Mouse (Mus musculus): ENCODE measurements around the gene Cux1. TPM values are rescaled to one million over a fixed set of nuclear protein-coding genes. Genes with fewer than 3 reads are reported as not detected.

Gene Cux1
- polyA plus RNA-seq, 1 experiment: 39.7 TPM

- H3K4me1 ChIP-seq: peaks cover 5% of the 10 kb centered on the region; the same call in 1 of the 2 replicates
- TF ChIP-seq FLI1 (IDR thresholded peaks at IDR 0.05; ENCODE audit: low read length) (no peak), GATA1 (IDR thresholded peaks at IDR 0.05; ENCODE audit: borderline replicate concordance, low read length) (no peak)
- no peaks in the 10 kb centered on the region for H3K27me3 ChIP-seq (replicated peaks)
- peaks cover 84% of the 10 kb centered on the region for H3K36me3 ChIP-seq (replicated peaks; ENCODE audit: low read length)
- H3K9me3 ChIP-seq: no peaks in the 10 kb centered on the region
- H3K4me3 ChIP-seq (replicated peaks): no peak overlapping the region
Measured at GRCm38 (mm10) chr5:136354729-136355128, 212.6 kb downstream of the Cux1 start.

GRCm38 (mm10) chr5:136353114-136353513 lies 214.2 kb downstream of the Cux1 start:
- no peaks in the 10 kb centered on the region for H3K27me3 ChIP-seq (replicated peaks)
- H3K4me1 ChIP-seq: peaks cover 5% of the 10 kb centered on the region; the same call in 1 of the 2 replicates
- peaks cover 79% of the 10 kb centered on the region for H3K36me3 ChIP-seq (replicated peaks; ENCODE audit: low read length)
- no peak overlapping the region for H3K4me3 ChIP-seq (replicated peaks)
- H3K9me3 ChIP-seq: no peaks in the 10 kb centered on the region
- TF ChIP-seq FLI1 (IDR thresholded peaks at IDR 0.05; ENCODE audit: low read length): no peak
- TF ChIP-seq GATA1 (IDR thresholded peaks at IDR 0.05; ENCODE audit: borderline replicate concordance, low read length): no peak

GRCm38 (mm10) chr5:136343156-136343890 lies 224.0 kb downstream of the Cux1 start:
- Histone ChIP-seq H3K9me3 (no peaks in the 10 kb centered on the region), H3K4me1 (peaks cover 13% of the 10 kb centered on the region), H3K36me3 (replicated peaks; ENCODE audit: low read length) (peaks cover 72% of the 10 kb centered on the region), H3K4me3 (replicated peaks) (no peak overlapping the region), H3K27me3 (replicated peaks) (no peaks in the 10 kb centered on the region)
- no peak for TF ChIP-seq FLI1 (IDR thresholded peaks at IDR 0.05; ENCODE audit: low read length)
- TF ChIP-seq GATA1 (IDR thresholded peaks at IDR 0.05; ENCODE audit: borderline replicate concordance, low read length): no peak

GRCm38 (mm10) chr5:136336798-136337527 lies 230.3 kb downstream of the Cux1 start:
- peaks cover 87% of the 10 kb centered on the region for H3K36me3 ChIP-seq (replicated peaks; ENCODE audit: low read length)
- TF ChIP-seq GATA1 (IDR thresholded peaks at IDR 0.05; ENCODE audit: borderline replicate concordance, low read length) (no peak), FLI1 (IDR thresholded peaks at IDR 0.05; ENCODE audit: low read length) (no peak)
- H3K27me3 ChIP-seq (replicated peaks): no peaks in the 10 kb centered on the region
- H3K9me3 ChIP-seq: no peaks in the 10 kb centered on the region
- peaks cover 47% of the 10 kb centered on the region for H3K4me1 ChIP-seq
- H3K4me3 ChIP-seq (replicated peaks): no peak overlapping the region

- Histone ChIP-seq H3K4me3 (replicated peaks) (no peak overlapping the region), H3K9me3 (no peaks in the 10 kb centered on the region), H3K27me3 (replicated peaks) (no peaks in the 10 kb centered on the region), H3K4me1 (peaks cover 42% of the 10 kb centered on the region), H3K36me3 (replicated peaks; ENCODE audit: low read length) (peaks cover 90% of the 10 kb centered on the region)
- TF ChIP-seq FLI1 (IDR thresholded peaks at IDR 0.05; ENCODE audit: low read length) (no peak), GATA1 (IDR thresholded peaks at IDR 0.05; ENCODE audit: borderline replicate concordance, low read length) (no peak)
Measured at GRCm38 (mm10) chr5:136335681-136336080, 231.6 kb downstream of the Cux1 start.

GRCm38 (mm10) chr5:136334780-136335179 lies 232.5 kb downstream of the Cux1 start:
- no peaks in the 10 kb centered on the region for H3K9me3 ChIP-seq
- peaks cover 93% of the 10 kb centered on the region for H3K36me3 ChIP-seq (replicated peaks; ENCODE audit: low read length)

GRCm38 (mm10) chr5:136334051-136334450 lies 233.2 kb downstream of the Cux1 start:
- TF ChIP-seq GATA1 (IDR thresholded peaks at IDR 0.05; ENCODE audit: borderline replicate concordance, low read length): no peak
- no peak for TF ChIP-seq FLI1 (IDR thresholded peaks at IDR 0.05; ENCODE audit: low read length)
- Histone ChIP-seq H3K36me3 (replicated peaks; ENCODE audit: low read length) (peaks cover 90% of the 10 kb centered on the region), H3K9me3 (no peaks in the 10 kb centered on the region), H3K4me1 (peaks cover 42% of the 10 kb centered on the region), H3K4me3 (replicated peaks) (no peak overlapping the region), H3K27me3 (replicated peaks) (no peaks in the 10 kb centered on the region)

More at GRCm38 (mm10) chr5:136334780-136335179, 232.5 kb downstream of the Cux1 start:
- H3K4me3 ChIP-seq (replicated peaks): no peak overlapping the region
- TF ChIP-seq FLI1 (IDR thresholded peaks at IDR 0.05; ENCODE audit: low read length) (no peak), GATA1 (IDR thresholded peaks at IDR 0.05; ENCODE audit: borderline replicate concordance, low read length) (no peak)
- H3K4me1 ChIP-seq: peaks cover 42% of the 10 kb centered on the region
- no peaks in the 10 kb centered on the region for H3K27me3 ChIP-seq (replicated peaks)

GRCm38 (mm10) chr5:136332786-136333462 lies 234.4 kb downstream of the Cux1 start:
- peaks cover 90% of the 10 kb centered on the region for H3K36me3 ChIP-seq (replicated peaks; ENCODE audit: low read length)
- no peaks in the 10 kb centered on the region for H3K27me3 ChIP-seq (replicated peaks)
- no peak overlapping the region for H3K4me3 ChIP-seq (replicated peaks)
- TF ChIP-seq GATA1 (IDR thresholded peaks at IDR 0.05; ENCODE audit: borderline replicate concordance, low read length) (no peak), FLI1 (IDR thresholded peaks at IDR 0.05; ENCODE audit: low read length) (no peak)
- H3K4me1 ChIP-seq: peaks cover 37% of the 10 kb centered on the region
- no peaks in the 10 kb centered on the region for H3K9me3 ChIP-seq

- TF ChIP-seq FLI1 (IDR thresholded peaks at IDR 0.05; ENCODE audit: low read length) (no peak), GATA1 (IDR thresholded peaks at IDR 0.05; ENCODE audit: borderline replicate concordance, low read length) (no peak)
- no peaks in the 10 kb centered on the region for H3K9me3 ChIP-seq
- no peak overlapping the region for H3K4me3 ChIP-seq (replicated peaks)
- peaks cover 93% of the 10 kb centered on the region for H3K36me3 ChIP-seq (replicated peaks; ENCODE audit: low read length)
- no peaks in the 10 kb centered on the region for H3K27me3 ChIP-seq (replicated peaks)
- H3K4me1 ChIP-seq: peaks cover 14% of the 10 kb centered on the region
Measured at GRCm38 (mm10) chr5:136327736-136328135, 239.6 kb downstream of the Cux1 start.
